Mouse (Mus musculus): ENCODE measurements at regions not wholly inside any gene's neighbourhood (a gene's known extent, or its start where the extent isn't known, plus 50 kb on each side); places are given as distances from the start of the nearest gene placed in this dataset.

GRCm38 (mm10) chr2:148290326-148290725 is 104.8 kb upstream of the Sstr4 start:
- DNase-seq (ENCODE audit: low read depth, low spot score), result no peak

GRCm38 (mm10) chr2:148292442-148292841 is 102.7 kb upstream of the Sstr4 start:
- no peak for DNase-seq (ENCODE audit: low read depth, low spot score)

GRCm38 (mm10) chr2:148292895-148293294 is 102.2 kb upstream of the Sstr4 start:
- no peak for DNase-seq (ENCODE audit: low read depth, low spot score)

GRCm38 (mm10) chr2:148300879-148301278 is 94.3 kb upstream of the Sstr4 start:
- no peak for DNase-seq (ENCODE audit: low read depth, low spot score)

GRCm38 (mm10) chr2:148312255-148312654 is 82.9 kb upstream of the Sstr4 start:
- no peak for DNase-seq (ENCODE audit: low read depth, low spot score)

GRCm38 (mm10) chr2:148320896-148321295 is 74.2 kb upstream of the Sstr4 start:
- DNase-seq (ENCODE audit: low read depth, low spot score), result no peak

GRCm38 (mm10) chr2:148325362-148325761 is 69.8 kb upstream of the Sstr4 start:
- DNase-seq (ENCODE audit: low read depth, low spot score), result no peak

- DNase-seq (ENCODE audit: low read depth, low spot score), result no peak
These were observed 69.2 kb upstream of the Sstr4 start for GRCm38 (mm10) chr2:148325854-148326387.

- DNase-seq (ENCODE audit: low read depth, low spot score), result no peak
These were observed 68.7 kb upstream of the Sstr4 start for GRCm38 (mm10) chr2:148326414-148326813.

- DNase-seq (ENCODE audit: low read depth, low spot score), result no peak
These were observed 67.6 kb upstream of the Sstr4 start for GRCm38 (mm10) chr2:148327552-148327951.

GRCm38 (mm10) chr2:148330368-148330767 is 64.8 kb upstream of the Sstr4 start:
- no peak for DNase-seq (ENCODE audit: low read depth, low spot score)

GRCm38 (mm10) chr2:148334555-148334954 is 60.6 kb upstream of the Sstr4 start:
- DNase-seq (ENCODE audit: low read depth, low spot score), result no peak

GRCm38 (mm10) chr2:148336626-148337025 is 58.5 kb upstream of the Sstr4 start:
- no peak for DNase-seq (ENCODE audit: low read depth, low spot score)

GRCm38 (mm10) chr2:148338308-148338768 is 56.8 kb upstream of the Sstr4 start:
- no peak for DNase-seq (ENCODE audit: low read depth, low spot score)

- DNase-seq (ENCODE audit: low read depth, low spot score), result no peak
These were observed 56.2 kb upstream of the Sstr4 start for GRCm38 (mm10) chr2:148338894-148339293.

GRCm38 (mm10) chr2:148344193-148344592 is 51.0 kb upstream of the Sstr4 start:
- no peak for DNase-seq (ENCODE audit: low read depth, low spot score)

All from A20 (cell line).